Mouse (Mus musculus): ENCODE measurements around the gene Ago3.

GRCm38 (mm10) chr4:126295937-126296336 lies 133.4 kb downstream of the Ago3 start:
- no peak for TF ChIP-seq CTCF (IDR thresholded peaks at IDR 0.05; ENCODE audit: control insufficient read depth, insufficient read depth, insufficient replicate concordance, low read depth, low read length)
- TF ChIP-seq POLR2A (IDR thresholded peaks at IDR 0.05; ENCODE audit: control insufficient read depth, low read depth, low read length) = no peak
